Mouse (Mus musculus): ENCODE results near the gene Tpcn2. TPM values are rescaled to one million over a fixed set of nuclear protein-coding genes. Genes with fewer than 3 reads are reported as not detected.

Tpcn2 gene
- total RNA-seq, 2 experiments from 2014 or later = 2.8 to 19.8 TPM

- peak; percentile 80 for ATAC-seq (replicated peaks; ENCODE audit: low FRiP score, low TSS enrichment, poor library complexity, severe bottlenecking)
Observed at GRCm38 (mm10) chr7:145252715-145253476, 30.9 kb downstream of the Tpcn2 start.

- no peak for ATAC-seq (replicated peaks; ENCODE audit: low FRiP score, low TSS enrichment, poor library complexity, severe bottlenecking)
Observed at GRCm38 (mm10) chr7:145250225-145250624, 33.6 kb downstream of the Tpcn2 start.

- ATAC-seq (replicated peaks; ENCODE audit: low FRiP score, low TSS enrichment, poor library complexity, severe bottlenecking) = no peak
Observed at GRCm38 (mm10) chr7:145248911-145249310, 34.9 kb downstream of the Tpcn2 start.

GRCm38 (mm10) chr7:145242851-145243712 lies 40.7 kb downstream of the Tpcn2 start:
- ATAC-seq (replicated peaks; ENCODE audit: low FRiP score, low TSS enrichment, poor library complexity, severe bottlenecking) = peak; percentile 90

DNA sequence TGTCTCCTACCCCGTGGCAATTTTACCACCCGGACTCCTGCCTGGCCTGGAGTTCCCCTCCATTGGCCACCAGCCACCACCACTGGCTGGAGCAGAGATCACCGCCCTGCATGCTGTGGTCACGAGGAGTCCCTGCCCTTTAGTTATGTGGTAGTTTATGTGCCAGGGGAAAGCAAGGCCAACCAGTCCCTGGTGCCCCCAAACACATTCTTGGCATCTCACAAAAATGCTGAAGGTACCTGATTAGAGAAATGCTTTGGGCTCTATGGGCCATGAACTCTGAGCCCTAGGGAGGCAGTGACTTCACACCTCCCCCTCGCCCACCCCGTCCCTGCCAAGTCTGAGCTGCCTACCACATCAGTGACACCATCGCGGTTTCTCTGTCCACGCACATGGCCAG lies 41.8 kb downstream of the Tpcn2 start:
- no peak for ATAC-seq (replicated peaks; ENCODE audit: low FRiP score, low TSS enrichment, poor library complexity, severe bottlenecking)

DNA sequence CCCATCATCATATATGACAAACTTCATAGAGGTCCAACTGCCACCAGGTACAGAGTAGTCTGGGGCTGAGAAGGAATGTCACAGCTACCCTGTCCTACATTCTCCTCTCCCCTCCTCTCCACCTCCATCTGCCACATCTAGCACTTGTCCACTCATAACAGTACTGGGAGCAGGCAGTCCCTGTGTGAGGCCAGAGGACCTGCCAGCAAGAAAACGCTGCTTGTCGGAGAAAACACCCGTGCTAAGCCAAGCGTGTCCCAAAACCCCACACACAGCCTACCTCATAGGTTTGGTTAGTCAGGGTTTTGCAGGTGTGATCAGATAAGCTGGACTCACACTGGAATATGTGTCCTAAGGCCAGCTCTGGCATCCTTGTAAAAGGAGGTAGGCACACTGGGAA lies 42.9 kb downstream of the Tpcn2 start:
- ATAC-seq (replicated peaks; ENCODE audit: low FRiP score, low TSS enrichment, poor library complexity, severe bottlenecking) = no peak

- no peak for ATAC-seq (replicated peaks; ENCODE audit: low FRiP score, low TSS enrichment, poor library complexity, severe bottlenecking)
Observed at GRCm38 (mm10) chr7:145239736-145240505, 43.9 kb downstream of the Tpcn2 start.

GRCm38 (mm10) chr7:145239145-145239544 lies 44.7 kb downstream of the Tpcn2 start:
- ATAC-seq (replicated peaks; ENCODE audit: low FRiP score, low TSS enrichment, poor library complexity, severe bottlenecking) = no peak

GRCm38 (mm10) chr7:145234841-145235790 lies 48.7 kb downstream of the Tpcn2 start:
- no peak for ATAC-seq (replicated peaks; ENCODE audit: low FRiP score, low TSS enrichment, poor library complexity, severe bottlenecking)

DNA sequence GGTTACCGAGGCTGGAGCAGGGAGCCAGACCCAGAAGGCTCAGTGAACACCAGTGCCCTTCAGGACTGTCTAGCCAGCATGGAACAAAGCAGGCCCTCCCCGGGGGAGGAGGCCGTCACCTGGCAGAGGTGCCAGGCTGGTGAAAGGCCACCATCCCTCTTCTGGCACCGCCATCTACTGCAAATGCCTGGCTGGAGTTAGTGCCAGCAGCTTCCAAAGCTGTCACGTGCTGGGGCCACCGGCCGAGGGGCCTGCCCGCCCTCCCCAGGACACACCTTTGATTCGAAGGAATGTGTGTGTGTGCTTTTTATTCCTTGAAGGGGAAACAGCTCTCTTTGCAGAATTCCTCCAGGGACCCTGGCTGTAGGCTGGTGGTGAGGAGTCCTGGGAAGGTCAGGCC lies 52.2 kb downstream of the Tpcn2 start:
- no peak for ATAC-seq (replicated peaks; ENCODE audit: low FRiP score, low TSS enrichment, poor library complexity, severe bottlenecking)

DNA sequence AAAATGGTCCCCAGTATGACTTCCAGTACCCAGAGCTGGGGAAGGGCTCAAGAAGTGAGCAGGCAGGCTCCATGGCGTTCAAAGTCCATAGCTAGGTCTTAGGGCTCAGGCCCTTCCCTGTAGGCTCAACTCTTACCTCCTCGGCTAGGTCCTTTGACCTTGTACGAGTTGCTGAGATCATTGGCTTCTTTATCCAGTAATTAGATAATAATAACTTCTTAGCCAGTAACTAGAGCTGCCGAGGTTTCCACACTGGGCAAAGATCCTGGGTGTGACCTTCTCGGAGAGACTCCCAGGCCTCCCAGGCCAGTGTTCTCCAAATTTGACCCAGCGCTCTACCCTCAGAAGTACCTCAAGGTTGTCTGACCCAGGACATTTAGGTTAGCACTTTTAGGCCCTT lies 57.2 kb downstream of the Tpcn2 start:
- ATAC-seq (replicated peaks; ENCODE audit: low FRiP score, low TSS enrichment, poor library complexity, severe bottlenecking) = no peak

DNA sequence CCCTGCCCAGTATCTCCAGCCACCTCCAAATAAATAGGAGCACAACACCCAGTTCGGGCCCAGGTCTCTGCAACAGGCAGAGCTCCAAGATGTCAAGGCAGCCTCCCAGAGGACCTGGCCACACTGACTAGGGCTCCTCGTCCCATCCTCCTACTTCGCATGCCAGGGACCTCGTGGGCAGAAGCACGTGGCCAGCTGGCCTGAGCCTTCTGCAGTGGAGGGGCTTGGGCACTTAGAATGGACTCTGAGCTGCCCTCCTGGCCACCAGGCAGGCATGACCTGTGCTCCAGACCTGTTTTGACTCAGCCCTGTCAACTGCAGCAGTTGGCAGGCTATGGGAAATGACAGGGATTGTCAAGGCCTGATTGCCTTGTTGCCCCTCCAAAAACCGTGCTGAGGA lies 58.2 kb downstream of the Tpcn2 start:
- ATAC-seq (replicated peaks; ENCODE audit: low FRiP score, low TSS enrichment, poor library complexity, severe bottlenecking) = no peak

- peak; percentile 39; the same call in 1 of the 2 replicates for ATAC-seq (replicated peaks; ENCODE audit: low FRiP score, low TSS enrichment, poor library complexity, severe bottlenecking)
Observed at GRCm38 (mm10) chr7:145221841-145222689, 61.7 kb downstream of the Tpcn2 start.

DNA sequence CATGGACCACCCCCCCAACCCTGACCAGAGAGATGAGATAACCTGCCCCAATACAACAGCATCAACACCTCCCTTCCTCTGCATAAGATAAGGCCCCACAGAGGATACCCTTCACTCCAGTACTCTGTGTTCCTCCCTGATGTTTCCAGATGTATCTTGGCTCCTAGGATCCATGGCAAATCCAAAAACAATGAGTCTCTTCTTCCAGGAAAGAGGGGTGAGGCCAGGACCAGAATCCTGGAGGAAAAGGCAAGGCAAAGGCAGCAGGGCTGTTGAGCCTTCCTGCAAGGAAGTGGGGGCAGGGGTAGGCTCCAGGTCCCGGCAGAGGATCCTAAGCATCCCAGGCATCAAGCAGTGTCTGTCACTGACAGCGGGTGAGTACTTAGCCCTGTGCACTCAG lies 62.5 kb downstream of the Tpcn2 start:
- no peak for ATAC-seq (replicated peaks; ENCODE audit: low FRiP score, low TSS enrichment, poor library complexity, severe bottlenecking)

- ATAC-seq (replicated peaks; ENCODE audit: low FRiP score, low TSS enrichment, poor library complexity, severe bottlenecking) = no peak
Observed at GRCm38 (mm10) chr7:145219420-145219831, 64.4 kb downstream of the Tpcn2 start.

DNA sequence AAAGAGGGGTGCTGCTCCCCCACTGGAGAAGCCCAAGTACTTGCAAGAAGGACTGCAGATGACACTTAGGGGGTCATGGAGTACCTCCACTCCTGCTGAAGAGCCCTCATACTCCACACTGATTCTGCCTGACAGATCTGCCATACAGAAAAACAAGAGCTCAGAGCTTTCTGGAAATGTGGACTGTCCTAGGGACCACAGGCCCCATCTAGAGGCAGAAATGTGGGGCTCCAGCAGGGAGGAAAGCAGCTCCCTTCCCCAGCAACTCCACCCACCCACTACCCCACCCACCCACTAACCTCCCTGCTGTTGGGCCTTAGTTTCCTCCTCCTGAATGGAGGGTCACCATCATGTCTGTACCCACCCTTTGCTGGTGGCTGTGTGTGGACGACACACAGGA lies 67.2 kb downstream of the Tpcn2 start:
- ATAC-seq (replicated peaks; ENCODE audit: low FRiP score, low TSS enrichment, poor library complexity, severe bottlenecking) = no peak

- no peak for ATAC-seq (replicated peaks; ENCODE audit: low FRiP score, low TSS enrichment, poor library complexity, severe bottlenecking)
Observed at GRCm38 (mm10) chr7:145215476-145215875, 68.3 kb downstream of the Tpcn2 start.

All from megakaryocyte-erythroid progenitor cell, adult 5-6 weeks (primary cell).